Mouse (Mus musculus): Measurements from ENCODE around the gene Gm20521.

Gene Gm20521

GRCm38 (mm10) chr14:54893651-54894181 is 10.5 kb downstream of the Gm20521 start:
- DNase-seq (ENCODE audit: low spot score): peak; percentile 91

GRCm38 (mm10) chr14:54894296-54895151 is 11.3 kb downstream of the Gm20521 start:
- peak; percentile 63 for DNase-seq (ENCODE audit: low spot score)

DNA sequence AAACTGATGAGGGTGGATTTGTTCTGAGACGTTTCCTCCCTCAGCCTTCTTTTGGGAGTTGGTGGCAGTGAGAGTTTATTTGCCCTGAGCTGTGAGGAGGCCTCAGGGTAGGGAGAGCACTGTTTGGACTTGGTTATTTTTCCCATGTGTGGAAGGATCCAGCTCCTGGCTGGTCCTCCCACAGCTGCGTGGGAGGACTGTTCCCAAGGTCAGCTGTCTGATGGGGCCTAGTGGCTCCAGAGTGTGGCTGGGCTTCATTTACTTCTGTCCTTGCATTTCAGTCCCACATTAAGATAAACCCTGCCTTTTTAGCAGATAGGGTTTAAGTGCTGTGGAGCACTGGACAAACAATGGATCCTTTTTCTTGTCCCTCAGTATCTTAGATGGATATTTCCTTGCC is 14.2 kb downstream of the Gm20521 start:
- DNase-seq (ENCODE audit: low spot score): no peak

GRCm38 (mm10) chr14:54900383-54900782 is 17.1 kb downstream of the Gm20521 start:
- DNase-seq (ENCODE audit: low spot score): peak; percentile 51

GRCm38 (mm10) chr14:54903641-54904040 is 20.4 kb downstream of the Gm20521 start:
- no peak for DNase-seq (ENCODE audit: low spot score)

DNA sequence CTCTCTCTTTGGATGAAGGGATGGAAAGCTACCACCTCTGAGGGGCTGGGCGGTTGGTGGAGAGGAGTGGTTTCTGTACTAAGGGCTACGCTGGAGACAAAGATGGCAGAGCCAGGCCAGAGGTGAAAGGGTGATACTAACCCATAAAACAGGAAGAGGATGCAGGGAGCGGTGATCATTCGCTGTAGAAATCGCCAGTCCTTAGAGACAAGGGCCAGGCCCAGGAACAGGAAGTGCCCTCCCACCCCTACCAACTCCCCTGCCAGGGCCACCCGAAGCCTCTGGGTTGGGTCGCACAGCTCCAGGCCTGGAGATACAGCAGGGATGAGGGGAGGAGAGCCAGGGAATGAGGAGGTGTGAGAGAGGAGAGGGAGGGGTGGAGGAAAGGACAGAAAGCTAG is 25.4 kb downstream of the Gm20521 start:
- no peak for DNase-seq (ENCODE audit: low spot score)

DNA sequence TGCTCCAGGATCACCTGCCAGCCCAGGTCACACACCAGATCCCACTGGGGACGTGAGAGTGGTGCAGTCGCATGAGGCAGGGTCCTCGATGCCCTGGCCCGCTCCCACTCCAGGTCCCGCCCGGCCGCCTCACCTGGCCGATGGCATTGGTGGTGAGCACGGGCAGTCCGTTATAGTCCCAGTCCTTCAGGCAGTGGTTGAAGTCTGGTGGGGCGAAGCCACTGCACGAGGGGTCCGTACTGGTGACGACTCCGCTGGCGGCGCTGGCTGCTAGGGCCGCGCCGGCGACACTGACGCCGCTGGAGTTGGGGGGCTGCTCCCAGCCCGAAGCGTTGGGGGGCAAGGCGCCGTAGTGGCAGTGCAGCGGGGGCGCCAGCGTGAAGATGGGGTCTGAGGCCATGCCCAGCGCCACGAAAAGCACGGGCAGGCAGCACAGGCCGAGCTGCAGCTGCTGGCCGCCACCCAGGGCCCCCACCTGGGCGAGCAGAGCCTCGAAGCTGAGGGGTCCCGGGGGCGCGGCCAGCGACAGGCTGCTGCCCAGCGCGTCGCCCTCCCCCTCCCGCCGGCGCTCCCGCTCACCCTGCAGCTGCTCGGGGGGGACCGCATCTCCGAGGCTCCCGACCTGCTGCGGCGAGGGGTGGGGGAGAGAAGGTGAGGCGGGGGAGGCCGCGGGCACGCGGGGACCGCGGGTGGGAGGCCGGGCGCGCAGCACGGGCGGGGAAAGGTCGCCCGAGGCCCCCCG is 29.0 kb downstream of the Gm20521 start:
- no peak for DNase-seq (ENCODE audit: low spot score)

DNA sequence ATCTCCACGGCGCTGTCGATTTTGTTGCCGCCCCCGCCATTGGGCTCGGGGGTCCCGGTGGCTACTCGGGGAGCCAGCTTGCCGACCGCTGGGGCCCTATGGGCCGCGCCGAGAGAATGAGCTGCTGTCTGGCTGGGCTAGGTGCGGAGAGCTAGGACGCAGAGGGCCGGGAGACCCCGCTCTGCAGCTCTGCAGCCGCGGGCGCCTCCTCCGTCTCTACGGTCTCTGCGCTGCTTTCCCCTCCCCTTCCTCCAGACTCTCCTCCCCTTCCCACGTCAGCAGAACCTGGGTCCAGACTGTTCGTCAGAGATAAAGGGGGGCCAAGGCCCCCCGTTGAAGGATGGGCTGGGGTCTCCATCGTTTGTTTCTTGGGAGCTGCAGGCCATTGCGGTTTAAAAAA is 29.6 kb downstream of the Gm20521 start, which contains the start of gene Slc22a17:
Slc22a17 (minus strand) TSS at position 247 of the 400 bp plus-strand sequence.
- peak; percentile 61 for DNase-seq (ENCODE audit: low spot score)

DNA sequence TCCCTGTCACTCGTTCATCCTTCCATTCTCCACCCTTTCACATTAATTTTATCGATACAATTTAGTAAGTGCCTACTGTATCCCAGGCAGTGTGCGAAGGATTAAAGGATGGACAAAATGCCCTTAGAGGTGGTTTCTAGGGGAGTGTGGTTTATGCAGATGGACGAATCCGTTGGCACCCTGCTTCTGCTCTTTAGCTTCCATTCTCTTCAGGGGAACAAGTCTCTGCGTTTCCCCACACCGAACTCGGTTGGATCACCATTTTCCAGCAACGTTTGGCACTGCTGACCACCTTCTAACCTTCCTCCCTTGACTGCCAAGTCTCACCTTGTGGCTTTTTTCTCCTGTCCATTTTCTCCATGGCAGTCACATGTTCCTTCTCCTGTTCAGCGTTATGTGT is 30.1 kb downstream of the Gm20521 start:
- no peak for DNase-seq (ENCODE audit: low spot score)

DNA sequence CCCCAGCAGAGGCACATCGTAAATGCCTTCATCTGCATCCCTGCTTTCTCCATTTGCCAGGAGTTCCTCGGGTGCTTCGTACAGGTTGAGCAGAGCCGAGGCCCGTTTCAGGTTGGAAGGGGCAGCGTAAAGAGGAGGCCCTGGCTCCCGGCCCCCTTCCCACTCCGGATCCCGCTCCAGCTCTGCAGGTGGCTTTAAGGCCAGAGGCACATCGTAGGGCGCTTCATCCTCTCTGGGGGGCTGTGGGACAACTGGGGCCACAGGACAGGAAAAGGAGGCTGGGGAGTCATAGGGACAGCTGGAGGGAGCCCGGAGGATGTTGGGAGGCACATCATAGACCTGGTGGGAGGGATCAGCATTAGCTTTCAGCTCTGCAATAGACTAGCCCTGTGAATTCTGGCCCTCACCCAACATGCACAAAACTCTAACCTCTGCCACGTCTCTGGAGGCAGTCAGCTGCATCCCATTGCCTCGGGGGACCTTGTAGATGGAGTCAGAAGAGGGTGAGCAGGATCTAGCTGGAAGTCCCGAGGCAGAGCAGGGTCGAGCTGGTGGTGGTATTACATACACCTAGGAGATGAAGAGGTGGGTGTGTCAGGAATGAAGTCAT is 36.9 kb downstream of the Gm20521 start:
- DNase-seq (ENCODE audit: low spot score): no peak

GRCm38 (mm10) chr14:54924641-54925348 is 41.6 kb downstream of the Gm20521 start:
- peak; percentile 66 for DNase-seq (ENCODE audit: low spot score)

DNA sequence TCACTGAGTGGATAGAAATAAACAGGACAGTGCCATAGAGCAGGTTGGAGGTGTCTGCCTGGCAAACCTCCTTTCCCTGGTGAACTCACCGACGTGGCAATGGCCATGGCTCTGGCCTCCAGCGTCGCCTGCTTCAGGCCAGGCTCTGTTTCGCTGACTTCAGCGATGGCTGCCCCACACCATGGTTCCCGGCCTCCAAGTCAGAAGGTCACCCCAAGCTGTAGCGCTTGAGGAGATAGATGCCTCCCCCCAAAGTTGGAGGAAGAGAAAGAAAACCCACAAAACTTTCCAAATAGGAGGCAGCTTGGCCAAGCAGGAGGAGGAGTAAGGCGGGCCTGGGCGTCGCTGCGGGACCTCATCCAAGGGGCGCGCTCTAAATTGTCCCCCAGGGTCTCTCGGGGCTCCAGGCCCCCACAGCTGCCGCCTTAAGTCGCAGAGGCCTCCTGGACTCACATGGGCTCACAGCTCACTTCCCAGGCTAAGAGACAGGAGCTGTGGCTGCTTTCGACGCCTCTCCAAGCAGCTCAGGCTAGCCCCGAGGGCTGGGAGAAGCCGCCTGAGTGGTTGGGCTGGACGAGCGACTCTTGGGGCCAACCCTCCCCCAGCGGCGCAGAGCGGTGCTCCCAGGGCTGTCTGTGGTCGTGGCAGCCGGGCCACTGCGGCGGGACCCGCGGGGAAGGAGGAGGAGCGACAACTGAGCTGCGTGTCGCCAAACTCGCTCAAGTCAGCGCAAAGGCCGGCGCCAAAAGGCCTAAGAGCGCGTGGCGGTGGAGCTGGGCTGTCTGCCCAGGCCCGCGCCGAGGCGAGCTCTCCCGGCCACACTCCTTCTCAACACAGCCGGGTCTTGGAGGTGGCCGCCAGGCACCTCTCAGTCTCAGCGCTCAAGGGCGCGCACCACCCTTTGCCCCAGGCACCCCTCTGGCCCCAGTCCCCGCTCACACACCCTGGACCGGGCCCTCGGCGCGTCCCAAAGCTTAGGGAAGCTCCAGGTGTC is 42.4 kb downstream of the Gm20521 start, which contains the start of gene Efs:
Efs (minus strand) TSS at position 778 of the 994 bp plus-strand sequence.
- peak; percentile 60 for DNase-seq (ENCODE audit: low spot score)

DNA sequence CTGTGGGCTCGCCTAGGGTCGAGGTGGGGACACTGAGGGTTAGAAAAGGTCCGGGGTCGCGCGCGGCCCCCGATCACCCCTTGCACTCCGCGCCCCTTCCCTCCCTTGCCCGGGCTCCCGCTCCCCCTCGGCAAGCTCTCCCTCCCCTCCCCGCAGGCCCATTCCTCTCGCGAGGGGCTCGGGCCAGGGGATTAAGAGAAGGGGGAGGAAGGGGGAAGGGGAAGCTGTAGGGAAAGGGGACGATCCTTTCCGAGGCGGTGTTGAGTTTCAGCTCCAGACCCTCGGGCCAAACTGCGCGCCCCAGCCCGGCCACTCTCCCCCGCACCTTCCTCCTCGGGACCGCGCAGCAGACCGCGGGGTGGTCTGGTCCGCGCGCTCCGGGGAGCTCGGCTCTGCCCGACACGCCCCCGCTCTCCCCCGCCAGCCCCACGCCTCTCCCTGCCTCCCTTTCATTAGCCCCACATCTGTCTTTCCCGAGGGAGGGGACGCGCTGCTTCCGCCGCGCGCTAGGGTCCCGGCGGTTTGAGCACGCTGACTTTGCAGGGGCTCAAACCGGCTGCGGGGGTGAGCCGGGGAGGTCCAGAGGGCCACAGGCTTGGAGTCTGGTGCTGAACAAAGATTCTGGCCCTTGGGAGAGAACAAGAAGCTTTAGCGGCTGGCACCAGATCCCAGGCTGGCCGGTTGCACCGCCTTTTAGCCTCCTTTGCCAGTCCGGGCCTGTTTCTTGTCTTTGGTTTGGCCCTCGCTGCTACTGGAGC is 43.3 kb downstream of the Gm20521 start:
- peak; percentile 65 for DNase-seq (ENCODE audit: low spot score)

GRCm38 (mm10) chr14:54927296-54927695 is 44.1 kb downstream of the Gm20521 start:
- DNase-seq (ENCODE audit: low spot score): no peak

GRCm38 (mm10) chr14:54929801-54930200 is 46.6 kb downstream of the Gm20521 start:
- DNase-seq (ENCODE audit: low spot score): no peak

DNA sequence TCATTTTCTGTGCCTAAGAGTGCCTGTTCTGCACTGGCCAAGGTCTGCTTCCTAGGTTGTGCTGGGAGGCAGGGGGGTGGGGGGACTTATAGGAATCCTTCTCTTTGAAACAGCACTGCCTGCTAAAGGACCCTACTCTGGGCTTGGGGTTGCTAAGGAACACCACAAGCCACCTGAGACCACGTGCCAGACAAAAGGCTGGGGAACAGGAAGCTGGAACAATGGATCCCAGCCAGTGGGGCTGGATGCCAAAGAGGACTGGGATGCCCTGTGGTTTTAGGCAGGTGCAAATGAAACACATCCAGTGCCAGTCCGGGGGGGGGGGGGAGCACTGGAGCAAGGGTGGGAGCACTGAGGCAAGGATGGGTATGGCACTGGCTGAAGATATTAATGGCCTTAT is 47.2 kb downstream of the Gm20521 start:
- no peak for DNase-seq (ENCODE audit: low spot score)

GRCm38 (mm10) chr14:54932645-54933150 is 49.5 kb downstream of the Gm20521 start, which contains the start of gene Il25:
Gene Il25 (plus strand): TSS chr14:54932695.
- DNase-seq (ENCODE audit: low spot score): no peak

- DNase-seq (ENCODE audit: low spot score): no peak
Measured at GRCm38 (mm10) chr14:54935904-54936830, 52.9 kb downstream of the Gm20521 start, which contains the start of gene Cmtm5. Gene Cmtm5 (plus strand): TSS chr14:54936261.
